Mouse (Mus musculus): ENCODE results near the gene Psph. TPM values are rescaled to one million over a fixed set of nuclear protein-coding genes. Genes with fewer than 3 reads are reported as not detected.

Psph gene
- total RNA-seq, 2 experiments from 2014 or later: 15.5 to 20.0 TPM

- no peak for DNase-seq (ENCODE audit: low spot score in 2 of 2)
These were observed 44.3 kb downstream of the Psph start for GRCm38 (mm10) chr5:129742903-129743488.

DNA sequence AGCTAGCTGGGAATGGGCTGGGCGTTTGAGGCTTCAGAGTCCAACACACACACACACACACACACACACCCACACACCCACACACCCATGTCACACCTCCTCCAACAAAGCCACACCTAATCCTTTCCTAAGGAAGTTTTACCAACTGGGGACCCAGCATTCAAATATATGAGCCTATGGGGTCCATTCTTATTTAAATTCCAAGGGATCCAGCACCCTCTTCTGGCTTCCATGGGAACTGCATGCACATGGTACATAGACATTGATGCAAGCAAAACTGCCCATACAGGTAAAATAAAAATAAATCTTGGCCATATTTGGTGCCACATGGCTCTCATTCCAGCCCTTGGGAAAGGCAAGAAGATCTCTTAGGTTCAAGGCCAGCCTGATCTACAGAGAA is 46.3 kb downstream of the Psph start:
- DNase-seq (ENCODE audit: low spot score in 2 of 2): no peak

DNA sequence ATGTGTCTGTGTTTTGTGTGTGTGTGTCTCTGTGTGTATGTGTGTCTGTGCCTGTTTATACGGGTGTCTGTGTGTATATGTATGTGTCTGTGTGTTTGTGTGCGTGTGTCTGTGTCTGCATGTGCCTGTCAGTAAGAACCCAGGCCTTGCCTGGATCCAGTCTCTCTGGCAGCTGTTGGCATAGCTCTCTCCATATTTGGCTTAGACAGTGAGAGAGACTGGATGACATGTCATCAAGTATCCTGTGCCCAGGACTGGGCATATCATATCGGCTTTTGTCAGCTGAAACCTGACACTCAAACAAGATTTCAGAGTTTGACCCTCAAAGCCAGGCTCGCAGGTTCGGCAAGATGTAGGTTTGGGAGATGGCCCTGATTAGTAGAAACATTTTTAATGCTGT is 56.2 kb downstream of the Psph start:
- DNase-seq (ENCODE audit: low spot score in 2 of 2): peak in 1 of 2 experiments; percentile 13

- peak in 1 of 2 experiments; percentile 13 for DNase-seq (ENCODE audit: low spot score in 2 of 2)
These were observed 56.9 kb downstream of the Psph start for GRCm38 (mm10) chr5:129730344-129730743.

GRCm38 (mm10) chr5:129729286-129729685 is 58.0 kb downstream of the Psph start:
- peak in 1 of 2 experiments; percentile 26 for DNase-seq (ENCODE audit: low spot score in 2 of 2)

DNA sequence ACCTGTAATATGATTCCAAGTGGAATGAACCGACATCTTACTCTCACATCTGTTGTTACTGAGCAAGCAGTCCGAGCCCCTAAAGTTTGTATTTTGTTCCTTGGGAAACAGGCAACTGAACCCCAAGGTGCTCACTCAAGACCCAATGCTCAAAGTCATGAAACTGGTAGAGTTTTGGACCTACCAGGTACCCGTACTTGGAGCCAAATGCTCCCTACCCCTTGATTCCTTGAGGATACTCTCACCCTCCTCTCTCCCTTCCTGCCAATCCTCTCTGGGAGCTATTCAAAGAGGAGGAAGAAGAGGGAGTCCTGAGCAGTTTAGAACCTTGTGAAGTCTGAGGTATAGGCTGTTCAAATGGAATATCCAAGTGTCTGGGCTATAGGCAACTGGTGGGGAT is 60.5 kb downstream of the Psph start:
- no peak for DNase-seq (ENCODE audit: low spot score in 2 of 2)

DNA sequence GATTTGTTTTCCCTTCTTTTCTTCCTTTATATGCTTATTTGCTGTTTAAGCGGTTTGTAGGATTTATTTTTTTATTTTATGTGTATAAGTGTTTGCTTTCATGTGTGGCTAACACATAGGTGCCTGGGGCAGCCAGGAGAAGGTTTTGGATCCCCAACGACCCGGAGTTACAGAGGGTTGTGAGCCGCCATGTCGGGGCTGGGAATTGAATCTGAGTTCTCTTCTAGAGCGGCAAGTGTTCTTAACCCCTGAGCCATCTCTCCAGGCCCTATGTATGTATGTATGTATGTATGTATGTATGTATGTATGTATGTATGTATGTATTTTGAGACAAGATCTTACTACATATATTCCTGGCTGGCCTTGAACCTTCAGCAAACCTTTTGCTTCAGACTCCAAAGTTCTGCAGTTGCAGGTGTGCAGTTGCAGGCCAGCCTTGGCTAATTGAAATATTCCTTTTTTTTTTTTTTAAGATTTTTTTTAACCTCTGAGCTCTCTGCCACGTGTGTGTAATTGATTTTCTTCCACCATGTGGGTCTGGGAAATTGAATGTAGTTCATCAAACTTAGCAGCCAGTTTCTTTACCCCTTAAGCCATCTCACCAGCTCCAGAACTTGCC is 61.4 kb downstream of the Psph start:
- DNase-seq (ENCODE audit: low spot score in 2 of 2): peak in 1 of 2 experiments; percentile 17

GRCm38 (mm10) chr5:129724834-129725773 is 62.1 kb downstream of the Psph start, which contains the start of gene Nipsnap2:
Nipsnap2 (plus strand) TSS chr5:129725063.
- peak; percentile 88 to 90 for DNase-seq (ENCODE audit: low spot score in 2 of 2)

DNA sequence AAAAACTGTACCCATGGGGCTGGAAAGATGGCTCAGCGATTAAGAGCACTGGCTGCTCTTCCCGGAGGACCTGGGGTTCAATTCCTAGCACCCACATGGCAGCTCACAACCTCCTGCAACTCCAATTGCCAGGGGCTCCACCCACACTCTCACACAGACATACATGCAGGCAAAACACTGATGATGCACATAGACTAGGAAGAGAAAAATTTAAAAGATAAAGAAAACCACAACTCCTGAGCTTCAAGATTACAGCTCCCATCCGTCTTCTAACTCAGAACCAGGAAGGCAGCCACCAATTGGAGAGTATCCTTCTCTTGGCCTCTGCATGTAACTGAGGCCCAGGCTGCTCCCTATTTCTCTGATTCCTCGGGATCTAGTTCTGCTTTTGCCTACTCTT is 63.0 kb downstream of the Psph start:
- DNase-seq (ENCODE audit: low spot score in 2 of 2): no peak

GRCm38 (mm10) chr5:129720176-129720575 is 67.1 kb downstream of the Psph start:
- DNase-seq (ENCODE audit: low spot score in 2 of 2): no peak

GRCm38 (mm10) chr5:129717016-129717415 is 70.2 kb downstream of the Psph start:
- DNase-seq (ENCODE audit: low spot score in 2 of 2): no peak

Other genes with a start within 250 kb of the Psph start
- 1 to 10 TPM; 1.8 to 2.2 TPM for gene Mmp17, start 203.3 kb downstream of the Psph start, total RNA-seq (2021)
- 1 to 10 TPM; 2.5 to 3.6 TPM for gene Zfp11, start 117.3 kb downstream of the Psph start, total RNA-seq (2021)
- not detected for gene Sept14, start 78.9 kb downstream of the Psph start, total RNA-seq (2021)
- gene Mrps17, start 72.0 kb downstream of the Psph start, total RNA-seq (2021): 10 to 100 TPM; 87.0 to 88.3 TPM
- gene Nipsnap2, start 62.4 kb downstream of the Psph start, total RNA-seq (2021): 100 to 1,000 TPM; 348 to 363 TPM
- gene Sumf2, start 59.5 kb upstream of the Psph start, total RNA-seq (2021): 10 to 100 TPM; 20.9 to 22.2 TPM
- gene Chchd2, start 100.0 kb upstream of the Psph start, total RNA-seq (2021): 100 to 1,000 TPM; 413 to 416 TPM
- 1 to 10 TPM; 1.5 to 2.0 TPM for gene Zbed5, start 108.3 kb upstream of the Psph start, total RNA-seq (2021)
- gene Phkg1, start 111.1 kb upstream of the Psph start, total RNA-seq (2021): 10 to 100 TPM; 85.0 to 98.6 TPM
- gene Nupr1l, start 121.1 kb upstream of the Psph start, total RNA-seq (2021): 1 to 10 TPM; 1.5 to 1.8 TPM
- 10 to 100 TPM; 21.3 to 22.0 TPM for gene Vkorc1l1, start 154.5 kb upstream of the Psph start, total RNA-seq (2021)
- gene Gusb, start 215.6 kb upstream of the Psph start, total RNA-seq (2021): 10 to 100 TPM; 25.1 to 28.6 TPM
- 10 to 100 TPM; 13.0 to 14.8 TPM for gene Asl, start 241.8 kb upstream of the Psph start, total RNA-seq (2021)
- gene Crcp, start 241.8 kb upstream of the Psph start, total RNA-seq (2021): 10 to 100 TPM; 14.4 to 16.3 TPM